Mouse (Mus musculus) urinary bladder, adult 18-20 months (tissue): ENCODE measurements around the gene Apex2.
"Not testable (repeated sequence)": the region's sequence is repeated elsewhere in the genome, so short reads cannot be mapped to it uniquely, and the experiment has no call there.

Experiments
- DNase-seq, 2 experiments: peaks; one replicate each; pipeline ENCODE4 v3.0.0; 2022; ENCODE audit warnings: low spot score in 2 of 2, mixed read lengths in 2 of 2

Gene Apex2

DNA sequence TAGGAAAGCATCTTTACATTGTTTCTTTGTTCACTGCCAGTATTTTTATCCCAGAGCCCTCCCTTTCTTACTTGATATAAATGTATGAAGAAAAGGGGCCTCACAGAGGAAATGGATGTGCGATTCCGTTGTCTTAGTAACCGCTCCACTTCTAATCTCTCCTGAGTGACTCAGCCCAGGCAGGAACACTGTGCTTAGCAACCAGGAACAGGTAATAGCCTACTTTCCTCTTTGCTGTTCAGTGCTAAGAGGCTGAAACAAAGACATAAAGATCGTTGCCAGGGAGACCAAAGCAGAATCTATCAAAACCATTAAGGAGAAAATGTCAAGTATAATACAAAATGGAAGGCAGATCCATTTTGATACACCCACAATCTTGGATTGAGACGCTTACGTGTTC is 81.0 kb downstream of the Apex2 start:
- DNase-seq, result no peak

GRCm38 (mm10) chrX:150487811-150488210 is 101.9 kb downstream of the Apex2 start:
- not testable (repeated sequence) for DNase-seq

DNA sequence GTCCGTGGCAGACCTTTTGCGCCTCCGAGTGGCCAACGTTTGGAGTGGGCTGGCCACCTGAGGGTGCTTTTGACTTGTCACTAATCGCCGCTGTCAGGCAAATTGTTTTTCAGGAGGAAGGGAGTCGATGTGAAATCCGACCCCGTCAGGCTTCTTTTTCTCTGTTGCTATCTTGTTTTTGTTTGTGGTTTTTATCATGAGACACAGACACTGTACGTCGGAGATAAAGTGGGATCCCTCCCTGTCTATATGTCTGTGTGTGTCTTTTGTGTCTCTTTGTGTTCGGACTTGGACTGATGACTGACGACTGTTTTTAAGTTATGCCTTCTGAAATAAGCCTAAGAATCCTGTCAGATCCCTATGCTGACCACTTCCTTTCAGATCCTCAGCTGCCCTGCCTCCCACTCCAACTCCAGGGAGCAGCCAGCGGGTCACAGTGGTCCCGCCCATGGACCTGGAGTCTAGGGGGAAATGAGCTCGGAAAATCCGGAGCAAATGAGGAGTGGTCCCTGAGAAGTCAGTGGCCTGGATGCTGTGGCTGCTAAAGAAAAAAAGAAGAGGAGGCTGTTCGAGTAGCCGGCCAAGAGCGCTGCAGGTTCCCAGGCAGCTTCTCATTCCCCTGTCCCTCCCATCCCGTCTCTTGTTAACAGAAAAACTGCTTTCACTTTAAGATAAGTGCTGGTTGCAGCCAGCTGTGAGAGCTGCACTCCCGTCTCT is 103.2 kb downstream of the Apex2 start:
- DNase-seq, result not testable (repeated sequence)

DNA sequence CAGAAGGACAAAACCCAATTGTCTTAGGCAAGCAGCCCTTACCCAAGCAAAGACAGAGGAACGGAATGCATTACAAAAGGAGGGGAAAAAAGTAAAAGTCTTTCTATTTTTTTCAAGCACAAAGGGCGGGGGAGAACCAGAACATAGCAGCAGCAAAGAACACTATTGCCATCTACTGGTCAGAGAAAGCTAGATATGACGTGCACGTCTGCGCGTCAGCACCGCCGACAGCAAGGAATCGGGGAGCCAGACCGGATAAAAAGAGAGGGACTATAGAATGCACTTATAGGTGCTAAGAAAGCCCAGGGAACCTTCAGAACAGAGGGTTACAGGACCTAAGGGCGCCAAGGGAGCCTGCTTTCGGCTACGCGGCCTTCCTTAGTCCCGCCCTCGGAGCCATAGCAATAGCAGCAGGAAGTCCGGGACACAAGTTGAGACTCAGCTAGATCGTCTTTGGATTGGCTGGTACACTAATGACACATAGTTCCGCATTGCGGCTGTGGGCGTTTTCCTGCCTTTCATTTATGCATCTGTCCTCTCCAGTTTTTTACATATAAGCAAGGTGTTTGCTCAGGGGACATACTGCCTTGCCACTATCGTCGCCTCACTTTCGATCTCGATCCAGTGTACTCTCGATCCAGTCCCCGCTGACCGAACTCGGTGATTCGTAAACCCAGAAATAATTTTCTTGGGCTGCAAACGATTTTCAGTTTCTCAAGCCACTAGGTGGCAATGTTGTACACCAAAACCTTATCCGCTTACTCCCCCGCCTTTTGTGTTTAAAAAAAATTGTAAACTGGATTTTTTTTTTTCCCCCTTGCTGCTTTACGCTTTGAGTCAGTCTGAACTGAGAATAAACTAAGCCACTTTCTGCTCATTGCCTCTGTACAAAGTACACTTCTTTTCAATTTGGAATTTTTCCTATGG is 111.6 kb downstream of the Apex2 start:
- peak; percentile 46 to 84 for DNase-seq

GRCm38 (mm10) chrX:150471416-150471815 is 118.3 kb downstream of the Apex2 start:
- DNase-seq, result no peak
